Mouse (Mus musculus): Measurements from ENCODE around the gene Zfp777.

GRCm38 (mm10) chr6:48022672-48023071, 26.0 kb downstream of the Zfp777 start:
- TF ChIP-seq CTCF (IDR thresholded peaks at IDR 0.05; ENCODE audit: low read depth, low read length): no peak
- no peak for TF ChIP-seq POLR2A (IDR thresholded peaks at IDR 0.05; ENCODE audit: borderline replicate concordance, low read depth, low read length)

All from bone marrow macrophage, adult 2 months (primary cell).